ENCODE assay signal across 8 mouse cellular contexts in genomic region chr2:122065200-122065969, GRCm38 (mm10). TPM values are rescaled to one million over a fixed set of nuclear protein-coding genes. Genes with fewer than 3 reads are reported as not detected.
A peak's percentile ranks its signal among the peaks of the same experiment; 100 is the strongest.
DNase-seq lines count a peak whose midpoint lies in the region; ATAC-seq and TF ChIP-seq lines count a peak whose summit lies in the region.
"Had no signal": no experiment of that assay in that cellular context is flagged by ENCODE, and none has a peak within 500 bp of the region (broad histone marks: within the 10 kb centered on the region; RNA-seq: fewer than 3 reads in every experiment).

No protein-coding gene starts in this region.

- H3K4me1 ChIP-seq in hindbrain, postnatal 0 days (ENCODE audit: insufficient read depth, low read length), result no peaks in the 10 kb centered on the region
- no peaks in the 10 kb centered on the region for H3K4me1 ChIP-seq in hindbrain, embryonic 12.5 days
- H3K4me1 ChIP-seq: embryonic facial prominence, embryonic 13.5 days had no signal

- H3K27me3 ChIP-seq in hindbrain, postnatal 0 days (ENCODE audit: insufficient read depth, low read length), result no peaks in the 10 kb centered on the region
- H3K27me3 ChIP-seq in hindbrain, embryonic 12.5 days, result no peaks in the 10 kb centered on the region
- H3K27me3 ChIP-seq: embryonic facial prominence, embryonic 13.5 days had no signal

- TF ChIP-seq CTCF in hindbrain, postnatal 0 days (IDR thresholded peaks at IDR 0.05; ENCODE audit: low read depth), result peak; percentile 57

- DNase-seq in hindbrain, postnatal 0 days (ENCODE audit: low spot score), result peak; percentile 61
- peak; percentile 36 for DNase-seq in right cerebral cortex, postnatal 4 days
- no peak for DNase-seq in right cerebral cortex, postnatal 25 days
- peak; percentile 46 for DNase-seq in lung, postnatal 14 days
- no peak for DNase-seq in spleen, postnatal 14 days (ENCODE audit: low spot score in 2 of 2)

- H3K9me3 ChIP-seq in hindbrain, postnatal 0 days (ENCODE audit: low read length), result no peaks in the 10 kb centered on the region
- no peaks in the 10 kb centered on the region for H3K9me3 ChIP-seq in hindbrain, embryonic 12.5 days (replicated peaks)
- H3K9me3 ChIP-seq: embryonic facial prominence, embryonic 13.5 days had no signal

- no peak overlapping the region for H3K4me2 ChIP-seq in hindbrain, postnatal 0 days (ENCODE audit: low read depth, low read length)
- H3K4me2 ChIP-seq in hindbrain, embryonic 12.5 days (replicated peaks), result no peak overlapping the region
- H3K4me2 ChIP-seq: embryonic facial prominence, embryonic 13.5 days had no signal

- 44% methylated on average over 14 of the region's 14 CpGs for WGBS in hindbrain, postnatal 0 days
- 52% methylated on average over 14 of the region's 14 CpGs for WGBS in hindbrain, embryonic 12.5 days

- H3K36me3 ChIP-seq in hindbrain, postnatal 0 days (ENCODE audit: insufficient read depth, low read length), result peaks cover 20% of the 10 kb centered on the region; the same call in 1 of the 2 replicates
- H3K36me3 ChIP-seq in hindbrain, embryonic 12.5 days, result peaks cover 57% of the 10 kb centered on the region

- peak; percentile 69 for ATAC-seq in hindbrain, postnatal 0 days
- ATAC-seq in hindbrain, embryonic 12.5 days (ENCODE audit: low FRiP score), result no peak
- ATAC-seq in common myeloid progenitor, adult 5-6 weeks (replicated peaks; ENCODE audit: low read depth, poor library complexity, severe bottlenecking), result peak; percentile 73

- no peak overlapping the region for H3K27ac ChIP-seq in hindbrain, postnatal 0 days
- no peak overlapping the region for H3K27ac ChIP-seq in hindbrain, embryonic 12.5 days
- H3K27ac ChIP-seq: embryonic facial prominence, embryonic 13.5 days had no signal

- no peak overlapping the region for H3K9ac ChIP-seq in hindbrain, postnatal 0 days (replicated peaks; ENCODE audit: low read length)
- H3K9ac ChIP-seq in hindbrain, embryonic 12.5 days, result no peak overlapping the region
- H3K9ac ChIP-seq: embryonic facial prominence, embryonic 13.5 days had no signal

- no peak overlapping the region for H3K4me3 ChIP-seq in hindbrain, postnatal 0 days (ENCODE audit: low read length)
- no peak overlapping the region for H3K4me3 ChIP-seq in hindbrain, embryonic 12.5 days
- H3K4me3 ChIP-seq: embryonic facial prominence, embryonic 13.5 days had no signal

RNA-seq across cellular contexts. Expression of gene Eif3j1, which starts 37.0 kb away (rescaled TPM):
- total RNA-seq in hindbrain, postnatal 0 days (2014; rRNA removed), result 16.7 and 22.1 TPM in 2 replicates
- polyA plus RNA-seq in hindbrain, postnatal 0 days (2015; fragmentation: Nextera tagmentation; extraction: Ambion mirVana), result 12.7 and 13.0 TPM in 2 replicates
- polyA plus RNA-seq in hindbrain, embryonic 12.5 days (2016; fragmentation: Nextera tagmentation; extraction: Ambion mirVana), result 12.6 and 13.4 TPM in 2 replicates
- total RNA-seq in common myeloid progenitor, adult 5-6 weeks (2017), result 42.5 and 44.9 TPM in 2 replicates

RNA-seq across cellular contexts. Expression of gene Spg11, which starts 52.8 kb away (rescaled TPM):
- total RNA-seq in hindbrain, postnatal 0 days (2014; rRNA removed), result 19.9 and 21.9 TPM in 2 replicates
- 4.3 and 4.5 TPM in 2 replicates for polyA plus RNA-seq in hindbrain, postnatal 0 days (2015; fragmentation: Nextera tagmentation; extraction: Ambion mirVana)
- 13.6 and 14.2 TPM in 2 replicates for polyA plus RNA-seq in hindbrain, embryonic 12.5 days (2016; fragmentation: Nextera tagmentation; extraction: Ambion mirVana)
- total RNA-seq in common myeloid progenitor, adult 5-6 weeks (2017), result 13.8 and 15.2 TPM in 2 replicates

Comparison
In these comparisons a context has a peak if more than half of its experiments do, and no peak if none do; other contexts are left out.
1. DNase-seq: peak in hindbrain, postnatal 0 days (single experiment), right cerebral cortex, postnatal 4 days (single experiment) and lung, postnatal 14 days (single experiment); none in right cerebral cortex, postnatal 25 days (single experiment) and spleen, postnatal 14 days (0 of 2).